Mouse (Mus musculus): ENCODE results near the gene Klf17. TPM values are rescaled to one million over a fixed set of nuclear protein-coding genes. Genes with fewer than 3 reads are reported as not detected.
"Not testable (repeated sequence)": the region's sequence is repeated elsewhere in the genome, so short reads cannot be mapped to it uniquely, and the experiment has no call there.

Klf17 gene
- polyA plus RNA-seq, 1 experiment from 2014 or later = not detected

DNA sequence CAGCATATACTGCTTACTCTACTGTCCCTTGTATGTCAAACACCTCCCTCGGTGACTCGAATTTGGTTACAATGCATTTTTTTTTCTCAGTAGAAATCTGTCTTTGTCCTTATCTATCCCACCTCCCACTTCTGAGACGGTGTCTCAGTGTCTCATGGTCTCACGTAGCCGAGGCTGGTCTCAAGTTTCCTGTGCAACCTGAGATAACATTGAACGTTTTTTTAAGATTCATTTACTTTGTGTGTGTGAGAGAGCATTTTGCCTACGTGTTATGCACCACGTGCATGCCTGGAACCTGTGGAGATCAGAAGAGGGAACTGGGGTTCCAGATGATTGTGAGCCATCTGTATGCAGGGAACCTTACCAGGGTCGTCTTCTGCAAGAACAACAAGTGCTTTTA, 7.5 kb upstream of the Klf17 start:
- Histone ChIP-seq H3K36me3 (ENCODE audit: control insufficient read depth, insufficient read depth, low read length) (no peaks in the 10 kb centered on the region), H3K4me1 (replicated peaks; ENCODE audit: control insufficient read depth, insufficient read depth, low read length) (no peaks in the 10 kb centered on the region), H3K9me3 (ENCODE audit: control insufficient read depth, low read length) (no peaks in the 10 kb centered on the region), H3K4me2 (replicated peaks; ENCODE audit: low read depth, low read length) (no peak overlapping the region), H3K4me3 (ENCODE audit: low read depth, low read length) (no peak overlapping the region), H3K27me3 (ENCODE audit: control insufficient read depth, insufficient read depth, low read length) (no peaks in the 10 kb centered on the region), H3K27ac (ENCODE audit: low read depth, low read length) (no peak overlapping the region), H3K9ac (ENCODE audit: low read depth, low read length) (no peak overlapping the region)
- 64% methylated on average over 9 of the region's 9 CpGs for WGBS
- DNase-seq (ENCODE audit: low spot score) (no peak), ATAC-seq (ENCODE audit: low FRiP score) (no peak)

DNA sequence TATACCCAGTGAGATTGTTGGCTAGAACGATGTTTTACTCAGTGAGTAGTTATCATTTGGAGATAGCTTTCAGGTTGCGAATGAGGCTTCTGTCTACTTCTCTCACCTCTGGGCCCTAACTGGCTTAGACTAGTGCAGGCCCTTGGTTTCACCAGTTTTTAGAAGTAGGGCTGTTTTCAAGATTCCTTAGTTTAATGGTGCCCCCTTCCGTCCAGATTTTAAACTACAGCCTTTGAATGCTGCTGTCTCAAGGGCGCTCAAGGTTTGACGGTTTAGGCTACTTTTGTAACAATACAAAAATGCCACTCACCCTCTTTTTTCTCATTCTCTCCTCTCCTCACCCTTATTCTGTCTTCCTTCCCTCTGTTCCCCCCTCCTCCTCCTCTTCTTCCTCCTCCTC, 5.5 kb upstream of the Klf17 start:
- Histone ChIP-seq H3K4me1 (replicated peaks; ENCODE audit: control insufficient read depth, insufficient read depth, low read length) (no peaks in the 10 kb centered on the region), H3K4me2 (replicated peaks; ENCODE audit: low read depth, low read length) (no peak overlapping the region), H3K9ac (ENCODE audit: low read depth, low read length) (no peak overlapping the region), H3K9me3 (ENCODE audit: control insufficient read depth, low read length) (no peaks in the 10 kb centered on the region), H3K4me3 (ENCODE audit: low read depth, low read length) (no peak overlapping the region), H3K27ac (ENCODE audit: low read depth, low read length) (no peak overlapping the region), H3K27me3 (ENCODE audit: control insufficient read depth, insufficient read depth, low read length) (no peaks in the 10 kb centered on the region), H3K36me3 (ENCODE audit: control insufficient read depth, insufficient read depth, low read length) (no peaks in the 10 kb centered on the region)
- ATAC-seq (ENCODE audit: low FRiP score) (no peak), DNase-seq (ENCODE audit: low spot score) (peak; percentile 87)
- 22% methylated on average over 5 of the region's 5 CpGs for WGBS

DNA sequence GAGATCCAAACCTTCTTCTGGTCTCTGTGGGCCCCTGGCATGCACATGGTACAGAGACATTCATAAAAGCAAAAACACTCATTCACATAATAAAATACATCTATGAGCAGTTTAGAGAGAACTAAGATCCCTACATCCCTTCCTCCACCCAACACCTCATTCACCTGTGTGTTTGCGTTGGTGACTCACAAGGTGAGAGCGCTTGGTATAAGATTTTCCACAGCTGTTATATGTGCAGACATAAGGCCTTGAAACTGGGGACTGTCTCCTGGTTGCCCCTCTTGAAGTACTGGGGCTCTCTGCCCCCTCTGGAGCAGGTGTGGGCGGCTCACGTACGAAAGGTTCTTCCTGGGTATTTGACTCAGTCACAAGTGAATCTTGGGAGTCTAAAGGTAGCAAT, 5.3 kb downstream of the Klf17 start:
- Histone ChIP-seq H3K9ac (ENCODE audit: low read depth, low read length) (no peak overlapping the region), H3K27ac (ENCODE audit: low read depth, low read length) (no peak overlapping the region), H3K36me3 (ENCODE audit: control insufficient read depth, insufficient read depth, low read length) (no peaks in the 10 kb centered on the region), H3K9me3 (ENCODE audit: control insufficient read depth, low read length) (no peaks in the 10 kb centered on the region), H3K4me3 (ENCODE audit: low read depth, low read length) (no peak overlapping the region), H3K27me3 (ENCODE audit: control insufficient read depth, insufficient read depth, low read length) (no peaks in the 10 kb centered on the region), H3K4me2 (replicated peaks; ENCODE audit: low read depth, low read length) (no peak overlapping the region), H3K4me1 (replicated peaks; ENCODE audit: control insufficient read depth, insufficient read depth, low read length) (no peaks in the 10 kb centered on the region)
- ATAC-seq (ENCODE audit: low FRiP score) = no peak
- WGBS = 90% methylated on average over 5 of the region's 5 CpGs
- no peak for DNase-seq (ENCODE audit: low spot score)

DNA sequence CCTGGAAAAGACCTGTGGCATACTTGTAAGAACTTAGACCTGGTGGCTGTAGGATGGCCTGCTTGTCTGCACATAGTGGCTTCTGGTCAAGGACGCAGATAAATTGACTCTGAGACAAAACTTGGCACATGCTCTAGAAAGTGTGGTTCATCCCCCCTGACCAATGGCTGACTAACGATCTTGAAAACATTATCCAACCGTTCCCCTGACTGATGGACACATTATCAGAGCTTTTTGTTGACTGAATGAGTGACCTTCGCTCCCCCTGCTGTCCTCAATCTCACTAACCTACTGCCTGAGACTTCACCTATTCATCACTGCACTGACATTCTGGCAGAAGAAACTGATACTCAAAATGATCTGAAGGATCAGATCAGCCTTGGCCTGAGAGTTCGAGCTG, 13.0 kb downstream of the Klf17 start:
- not testable (repeated sequence) for DNase-seq (ENCODE audit: low spot score); H3K4me1 ChIP-seq (replicated peaks; ENCODE audit: control insufficient read depth, insufficient read depth, low read length); ATAC-seq (ENCODE audit: low FRiP score); H3K9me3 ChIP-seq (ENCODE audit: control insufficient read depth, low read length); H3K36me3 ChIP-seq (ENCODE audit: control insufficient read depth, insufficient read depth, low read length); H3K9ac ChIP-seq (ENCODE audit: low read depth, low read length); H3K27me3 ChIP-seq (ENCODE audit: control insufficient read depth, insufficient read depth, low read length); H3K4me3 ChIP-seq (ENCODE audit: low read depth, low read length); H3K4me2 ChIP-seq (replicated peaks; ENCODE audit: low read depth, low read length); H3K27ac ChIP-seq (ENCODE audit: low read depth, low read length)
- WGBS = 84% methylated on average over 5 of the region's 5 CpGs

DNA sequence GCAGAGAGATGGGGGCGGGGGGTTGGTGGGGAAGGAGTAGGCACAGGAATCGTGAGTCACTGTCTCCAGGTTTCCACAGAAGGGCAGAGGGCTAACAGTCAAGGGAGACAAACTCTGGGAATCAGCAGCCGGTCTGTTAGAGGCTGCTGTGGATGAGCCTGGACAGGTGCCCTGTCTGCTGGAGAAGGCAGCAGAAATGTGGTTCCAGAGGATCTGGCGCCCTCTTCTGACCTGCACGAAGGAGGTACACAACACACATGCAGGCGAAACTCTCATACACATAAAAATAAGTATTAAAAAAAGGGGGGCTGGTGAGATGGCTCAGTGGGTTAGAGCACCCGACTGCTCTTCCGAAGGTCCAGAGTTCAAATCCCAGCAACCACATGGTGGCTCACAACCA, 27.9 kb downstream of the Klf17 start:
- H3K36me3 ChIP-seq (ENCODE audit: control insufficient read depth, insufficient read depth, low read length) = no peaks in the 10 kb centered on the region
- H3K9ac ChIP-seq (ENCODE audit: low read depth, low read length) = no peak overlapping the region
- ATAC-seq (ENCODE audit: low FRiP score) = no peak
- H3K27ac ChIP-seq (ENCODE audit: low read depth, low read length) = no peak overlapping the region
- no peak overlapping the region for H3K4me3 ChIP-seq (ENCODE audit: low read depth, low read length)
- no peaks in the 10 kb centered on the region for H3K4me1 ChIP-seq (replicated peaks; ENCODE audit: control insufficient read depth, insufficient read depth, low read length)
- no peak overlapping the region for H3K4me2 ChIP-seq (replicated peaks; ENCODE audit: low read depth, low read length)
- no peaks in the 10 kb centered on the region for H3K27me3 ChIP-seq (ENCODE audit: control insufficient read depth, insufficient read depth, low read length)
- peak; percentile 2 for DNase-seq (ENCODE audit: low spot score)
- H3K9me3 ChIP-seq (ENCODE audit: control insufficient read depth, low read length) = no peaks in the 10 kb centered on the region
- 50% methylated on average over 8 of the region's 8 CpGs for WGBS

DNA sequence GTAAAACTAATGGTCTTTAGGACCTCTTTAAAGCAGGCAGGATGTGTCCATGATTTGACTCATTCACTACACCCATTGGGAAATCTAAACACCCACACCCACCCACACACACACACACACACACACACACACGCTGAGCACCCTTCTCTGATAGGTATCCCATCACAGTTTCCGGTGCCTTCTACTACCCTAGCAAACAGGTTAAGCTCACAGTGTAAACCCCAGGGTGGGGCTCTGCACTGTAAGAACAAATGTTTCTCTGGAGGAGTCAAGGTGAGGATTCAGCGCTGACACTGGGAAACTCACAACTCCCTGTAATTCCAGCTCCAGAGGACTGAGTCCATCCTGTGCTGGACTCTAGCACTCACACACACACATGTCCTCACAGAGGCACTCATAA, 33.5 kb downstream of the Klf17 start:
- DNase-seq (ENCODE audit: low spot score) (no peak), ATAC-seq (ENCODE audit: low FRiP score) (no peak)
- no peaks in the 10 kb centered on the region for H3K27me3 ChIP-seq (ENCODE audit: control insufficient read depth, insufficient read depth, low read length)
- H3K9me3 ChIP-seq (ENCODE audit: control insufficient read depth, low read length) = no peaks in the 10 kb centered on the region
- no peak overlapping the region for H3K9ac ChIP-seq (ENCODE audit: low read depth, low read length)
- no peak overlapping the region for H3K27ac ChIP-seq (ENCODE audit: low read depth, low read length)
- WGBS = 79% methylated on average over 3 of the region's 3 CpGs
- H3K4me3 ChIP-seq (ENCODE audit: low read depth, low read length) = no peak overlapping the region
- no peak overlapping the region for H3K4me2 ChIP-seq (replicated peaks; ENCODE audit: low read depth, low read length)
- no peaks in the 10 kb centered on the region for H3K4me1 ChIP-seq (replicated peaks; ENCODE audit: control insufficient read depth, insufficient read depth, low read length)
- no peaks in the 10 kb centered on the region for H3K36me3 ChIP-seq (ENCODE audit: control insufficient read depth, insufficient read depth, low read length)

DNA sequence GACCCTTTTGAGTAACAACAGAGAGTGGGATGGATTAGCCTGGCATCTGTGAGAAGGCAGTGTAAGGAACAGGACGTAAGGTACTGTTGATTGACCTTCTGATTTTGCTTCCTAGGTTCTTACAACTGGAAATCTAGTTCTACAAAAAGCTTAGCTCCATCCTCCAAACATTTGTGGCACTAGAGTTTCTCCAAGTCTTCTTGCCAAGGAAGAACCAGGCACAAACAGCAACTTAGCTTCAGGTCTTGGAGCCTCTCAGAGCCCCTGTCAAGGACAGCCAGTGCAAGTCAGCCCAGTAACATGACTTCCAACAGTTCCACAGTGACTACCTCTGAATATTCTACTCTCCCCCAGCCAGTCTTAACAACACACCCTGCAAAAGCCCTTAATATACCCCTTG, 41.3 kb downstream of the Klf17 start, which contains the start of gene Gm12845:
Gene Gm12845, plus strand, starts transcription at position 301 of the 400 bp plus-strand sequence.
- 87% methylated on average over 1 of the region's 1 CpGs for WGBS
- Histone ChIP-seq H3K36me3 (ENCODE audit: control insufficient read depth, insufficient read depth, low read length) (no peaks in the 10 kb centered on the region), H3K4me3 (ENCODE audit: low read depth, low read length) (no peak within 1 kb of the TSS), H3K9ac (ENCODE audit: low read depth, low read length) (no peak within 1 kb of the TSS), H3K4me1 (replicated peaks; ENCODE audit: control insufficient read depth, insufficient read depth, low read length) (no peaks in the 10 kb centered on the region), H3K27ac (ENCODE audit: low read depth, low read length) (no peak within 1 kb of the TSS), H3K9me3 (ENCODE audit: control insufficient read depth, low read length) (no peaks in the 10 kb centered on the region), H3K27me3 (ENCODE audit: control insufficient read depth, insufficient read depth, low read length) (no peaks in the 10 kb centered on the region), H3K4me2 (replicated peaks; ENCODE audit: low read depth, low read length) (no peak within 1 kb of the TSS)
- no peak for ATAC-seq (ENCODE audit: low FRiP score)
- no peak for DNase-seq (ENCODE audit: low spot score)

DNA sequence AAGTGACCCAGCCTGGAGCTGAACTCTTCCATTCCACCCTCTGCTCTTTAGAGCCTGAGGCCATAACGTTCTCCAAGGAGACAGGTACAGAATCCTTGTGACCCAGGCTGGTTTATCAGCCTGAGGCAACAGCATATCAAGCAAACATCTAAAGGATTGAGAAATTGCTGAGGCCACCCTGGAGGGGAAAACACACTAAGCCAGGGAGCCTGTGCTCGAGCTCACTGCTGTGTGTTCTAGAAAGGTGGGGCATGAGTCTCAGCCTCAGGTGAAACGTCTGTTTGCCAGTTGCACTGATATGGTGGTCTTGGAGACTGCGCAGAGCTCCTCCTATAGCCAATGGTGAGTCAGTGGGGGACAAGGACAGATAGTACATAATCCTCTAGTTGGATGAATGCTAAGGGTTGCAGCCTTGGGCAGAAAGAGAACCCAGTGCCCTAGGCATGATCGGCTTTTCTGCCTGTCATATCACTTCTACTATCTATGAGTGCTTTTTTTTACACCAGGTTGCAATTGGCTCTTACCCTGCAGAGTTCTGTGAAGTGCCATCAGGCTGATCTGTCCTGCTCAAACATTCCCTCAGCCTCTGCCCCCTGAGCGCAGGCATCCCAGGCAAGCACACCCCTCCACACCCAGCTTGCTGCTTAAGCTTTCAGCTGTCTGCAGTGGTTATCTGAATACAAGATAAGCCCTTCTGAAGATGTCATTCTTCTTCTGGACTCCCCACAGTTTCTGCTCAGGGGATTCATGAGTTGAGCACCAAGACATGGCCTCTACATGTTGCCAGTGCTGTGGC, 51.9 kb downstream of the Klf17 start:
- Histone ChIP-seq H3K4me1 (replicated peaks; ENCODE audit: control insufficient read depth, insufficient read depth, low read length) (no peaks in the 10 kb centered on the region), H3K36me3 (ENCODE audit: control insufficient read depth, insufficient read depth, low read length) (no peaks in the 10 kb centered on the region), H3K4me3 (ENCODE audit: low read depth, low read length) (no peak overlapping the region), H3K27ac (ENCODE audit: low read depth, low read length) (no peak overlapping the region), H3K9ac (ENCODE audit: low read depth, low read length) (no peak overlapping the region), H3K9me3 (ENCODE audit: control insufficient read depth, low read length) (no peaks in the 10 kb centered on the region), H3K27me3 (ENCODE audit: control insufficient read depth, insufficient read depth, low read length) (no peaks in the 10 kb centered on the region), H3K4me2 (replicated peaks; ENCODE audit: low read depth, low read length) (no peak overlapping the region)
- DNase-seq (ENCODE audit: low spot score) (no peak), ATAC-seq (ENCODE audit: low FRiP score) (no peak)
- WGBS = 80% methylated on average over 6 of the region's 6 CpGs

DNA sequence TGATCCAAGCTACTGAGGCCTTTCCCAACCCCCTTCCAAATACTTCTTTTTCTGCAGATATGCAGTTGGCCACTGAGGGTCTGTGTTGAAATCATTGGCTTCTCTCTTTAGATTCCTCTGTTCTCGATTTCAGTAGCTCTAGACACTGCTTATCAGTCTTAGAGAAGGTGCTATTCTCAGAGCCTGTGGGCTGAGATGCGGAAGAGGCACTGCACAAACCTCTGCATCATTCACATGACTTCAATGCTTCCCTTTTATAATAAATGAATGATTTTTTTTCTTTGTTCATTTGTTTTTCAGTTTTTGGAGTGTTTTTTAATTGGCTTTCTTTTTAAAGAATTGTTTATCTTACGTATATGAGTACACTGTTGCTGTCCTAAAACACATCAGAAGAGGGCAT, 53.1 kb downstream of the Klf17 start:
- Histone ChIP-seq H3K36me3 (ENCODE audit: control insufficient read depth, insufficient read depth, low read length) (no peaks in the 10 kb centered on the region), H3K27me3 (ENCODE audit: control insufficient read depth, insufficient read depth, low read length) (no peaks in the 10 kb centered on the region), H3K4me3 (ENCODE audit: low read depth, low read length) (no peak overlapping the region), H3K9ac (ENCODE audit: low read depth, low read length) (no peak overlapping the region), H3K27ac (ENCODE audit: low read depth, low read length) (no peak overlapping the region), H3K4me2 (replicated peaks; ENCODE audit: low read depth, low read length) (no peak overlapping the region), H3K9me3 (ENCODE audit: control insufficient read depth, low read length) (no peaks in the 10 kb centered on the region), H3K4me1 (replicated peaks; ENCODE audit: control insufficient read depth, insufficient read depth, low read length) (no peaks in the 10 kb centered on the region)
- ATAC-seq (ENCODE audit: low FRiP score) (no peak), DNase-seq (ENCODE audit: low spot score) (no peak)
- 84% methylated on average over 3 of the region's 3 CpGs for WGBS

All from hindbrain, embryonic 11.5 days (tissue).